Mouse (Mus musculus) spleen, adult 18-20 months (tissue): ENCODE data around the gene Mettl16.

Experiments used
- DNase-seq, 2 experiments: peaks; one replicate each; pipeline ENCODE4 v3.0.0; 2022; ENCODE audit warnings: mixed read lengths in 2 of 2

Mettl16 gene

DNA sequence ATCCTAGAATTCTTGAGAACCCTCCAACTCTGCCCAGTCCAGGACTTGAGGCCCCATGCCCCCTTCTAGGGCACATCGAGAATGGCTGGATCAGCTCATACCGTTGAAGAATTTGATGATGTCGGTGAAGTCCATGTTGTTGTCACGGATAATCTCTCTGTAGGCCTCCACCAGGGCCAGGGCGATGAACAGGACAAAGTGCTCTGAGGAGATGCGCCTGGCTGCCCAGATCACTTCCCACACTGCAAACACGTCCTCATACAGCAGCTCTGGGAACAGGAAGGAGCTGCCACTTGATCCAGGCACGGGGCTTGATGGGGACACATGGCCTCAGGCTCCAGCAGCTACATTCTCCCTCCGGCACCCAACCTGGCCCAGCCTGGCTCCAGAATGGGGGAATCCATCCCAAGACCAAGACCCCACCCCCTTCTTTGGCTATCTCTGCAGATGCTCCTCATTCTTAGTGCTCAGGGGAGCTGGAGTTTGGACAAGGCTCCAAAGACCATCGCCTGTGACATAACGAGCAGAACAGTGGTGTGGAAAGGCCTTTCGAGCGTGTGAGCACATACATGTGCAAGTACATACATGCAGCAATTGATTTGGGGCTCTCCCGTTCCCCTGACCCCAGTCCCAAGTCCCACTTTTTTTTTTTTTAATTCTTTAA lies 80.5 kb downstream of the Mettl16 start:
- DNase-seq, result no peak

- no peak for DNase-seq
These were observed 87.1 kb downstream of the Mettl16 start for GRCm38 (mm10) chr11:74857756-74858155.

- DNase-seq, result no peak
These were observed 91.5 kb downstream of the Mettl16 start for GRCm38 (mm10) chr11:74862129-74862528.

DNA sequence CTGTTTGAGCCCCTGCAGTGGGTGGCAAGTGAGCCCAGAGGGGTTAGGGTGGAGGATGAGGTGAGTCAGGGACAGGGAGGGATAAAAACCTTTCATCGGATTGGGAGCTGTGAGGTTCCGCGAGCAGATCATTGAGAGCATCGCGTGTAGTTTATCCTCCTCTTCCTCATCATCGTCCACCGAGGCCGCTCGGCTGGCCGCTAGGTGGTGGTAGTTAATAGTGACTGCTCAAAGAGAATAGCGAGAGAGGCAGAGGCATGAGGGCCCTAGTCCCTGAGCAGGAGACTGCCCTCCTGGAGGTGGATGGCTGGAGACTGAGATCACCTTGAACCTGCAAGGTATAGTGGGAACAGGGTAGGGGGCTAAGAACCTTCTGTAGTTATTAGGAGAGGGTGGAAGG lies 92.8 kb downstream of the Mettl16 start:
- DNase-seq, result no peak

- no peak for DNase-seq
These were observed 93.8 kb downstream of the Mettl16 start for GRCm38 (mm10) chr11:74864421-74864820.

DNA sequence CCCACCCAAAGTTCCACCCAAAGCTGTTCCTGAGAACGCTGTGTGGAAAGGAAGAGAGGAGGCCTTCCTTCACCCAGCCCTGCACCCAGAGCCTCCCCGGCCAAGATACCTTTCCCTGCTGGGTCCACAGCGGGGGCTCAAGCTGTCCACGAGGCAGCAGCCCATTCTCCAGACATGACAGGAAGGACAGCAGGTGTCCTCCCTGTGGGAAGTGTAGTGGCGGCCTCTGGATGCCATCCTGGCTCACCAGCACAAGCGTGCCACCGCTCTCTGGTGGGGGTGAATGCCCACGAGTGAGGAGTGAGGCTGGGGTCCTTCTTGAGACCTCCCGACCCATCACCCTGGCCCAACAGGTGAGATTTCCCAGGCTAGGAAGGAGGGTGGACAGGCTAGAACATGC lies 94.6 kb downstream of the Mettl16 start:
- DNase-seq, result no peak

GRCm38 (mm10) chr11:74866640-74867039 lies 96.0 kb downstream of the Mettl16 start:
- DNase-seq, result no peak

- no peak for DNase-seq
These were observed 96.6 kb downstream of the Mettl16 start for GRCm38 (mm10) chr11:74867181-74867580.

- DNase-seq, result no peak
These were observed 97.6 kb downstream of the Mettl16 start for GRCm38 (mm10) chr11:74868046-74868760.

- no peak for DNase-seq
These were observed 99.0 kb downstream of the Mettl16 start for GRCm38 (mm10) chr11:74869603-74870002.

DNA sequence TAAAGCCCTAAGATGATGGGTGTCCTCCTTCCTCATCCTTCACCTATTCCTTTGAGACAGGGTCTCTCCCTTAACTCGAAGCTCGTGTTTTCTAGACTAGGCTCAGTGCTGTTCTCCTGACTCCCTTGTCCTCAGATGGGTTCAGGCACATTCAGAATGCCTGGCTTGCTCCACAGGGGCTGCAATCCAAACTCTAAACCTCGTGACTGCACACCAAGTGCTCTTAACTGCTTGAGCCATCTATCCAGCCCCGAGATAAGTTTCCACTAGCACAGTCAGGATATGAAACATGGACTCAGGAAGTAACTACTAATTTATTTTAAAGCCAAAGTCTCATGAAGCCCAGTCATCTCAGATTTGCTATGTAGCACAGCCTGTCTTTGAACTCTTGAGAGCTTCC lies 99.9 kb downstream of the Mettl16 start:
- DNase-seq, result no peak

DNA sequence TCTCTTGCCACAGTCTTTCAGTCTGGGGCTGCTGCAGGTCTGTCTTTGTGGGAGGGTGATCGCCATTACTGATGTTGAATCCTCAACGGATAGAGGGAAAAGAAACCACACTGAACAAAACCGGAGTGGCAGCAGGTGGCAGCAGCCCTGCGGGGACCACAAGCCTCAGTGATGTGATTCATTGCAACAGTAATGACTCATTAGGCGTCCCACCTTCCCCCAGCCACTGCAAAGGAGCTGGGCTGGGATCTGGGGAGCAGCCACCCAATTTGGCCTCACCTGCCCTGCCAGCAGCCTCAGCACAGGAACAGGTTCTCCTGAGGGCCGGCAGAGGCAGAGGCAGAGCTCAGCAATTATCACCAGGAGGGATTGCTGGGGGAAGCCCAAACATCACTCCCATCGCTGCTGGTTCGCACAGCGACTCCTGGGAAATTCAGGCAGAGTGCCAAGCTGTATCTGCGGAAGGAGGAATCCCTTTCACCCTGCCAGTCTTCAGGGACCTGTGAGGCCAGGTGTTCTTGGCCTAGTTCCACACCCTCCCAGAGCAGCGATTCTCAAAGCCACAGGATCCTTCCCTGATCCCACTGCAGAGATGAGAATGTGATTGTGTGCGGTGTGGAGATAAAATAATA lies 100.5 kb downstream of the Mettl16 start:
- DNase-seq, result no peak

DNA sequence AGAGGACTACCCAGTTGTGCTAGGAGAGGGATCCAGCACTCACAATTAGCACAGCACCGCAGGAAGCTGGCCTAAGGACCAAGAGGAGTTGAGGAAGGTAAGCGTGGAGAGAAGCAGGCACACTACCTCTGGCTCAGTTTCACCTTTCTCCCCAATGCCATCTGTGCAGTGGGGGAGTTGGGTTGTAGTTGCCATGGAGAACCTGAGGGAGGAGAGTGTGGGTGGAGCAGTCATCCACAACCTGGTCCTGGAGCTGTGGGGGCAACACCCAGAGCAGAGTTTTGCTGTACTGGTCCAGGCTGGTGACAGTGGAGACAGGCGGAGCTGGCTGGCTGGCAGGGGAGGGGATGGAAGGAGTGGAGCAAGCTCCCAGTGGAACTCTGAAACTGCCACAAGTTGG lies 104.0 kb downstream of the Mettl16 start:
- no peak for DNase-seq

GRCm38 (mm10) chr11:74876801-74877200 lies 106.2 kb downstream of the Mettl16 start:
- DNase-seq, result no peak
